Mouse (Mus musculus) 3T3-L1 (cell line): ENCODE results near the gene C1qtnf1.
"Not testable (repeated sequence)": the region's sequence is repeated elsewhere in the genome, so short reads cannot be mapped to it uniquely, and the experiment has no call there.

Source experiments
- DNase-seq: peaks from one replicate; pipeline ENCODE4 v3.0.0-alpha.2; 2015; ENCODE audit warnings: low read depth, low spot score

C1qtnf1 gene

DNA sequence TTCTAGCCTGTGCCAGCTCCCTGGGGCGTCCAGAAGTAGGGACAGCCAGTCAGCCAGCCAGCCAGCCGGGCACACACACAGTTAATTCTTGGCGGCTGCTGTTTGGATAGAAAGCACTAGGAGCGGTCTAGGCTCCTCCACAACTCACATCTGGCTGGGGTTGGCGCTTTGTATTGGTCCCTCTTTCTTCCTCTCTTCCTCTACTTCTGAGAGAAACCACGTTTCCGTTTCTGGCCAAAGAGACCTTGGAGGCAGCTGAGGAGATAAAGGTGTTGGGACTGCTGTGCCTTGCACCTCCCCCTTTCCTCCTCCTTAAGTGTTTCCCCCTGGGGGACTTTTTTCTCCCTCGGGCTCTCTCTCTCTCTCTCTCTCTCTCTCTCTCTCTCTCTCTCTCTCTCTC is at the start of gene C1qtnf1:
C1qtnf1 (plus strand) TSS at position 218 of the 400 bp plus-strand sequence.
- DNase-seq: peak; percentile 60

GRCm38 (mm10) chr11:118378656-118379055 is 49.3 kb upstream of the C1qtnf1 start:
- DNase-seq: no peak

DNA sequence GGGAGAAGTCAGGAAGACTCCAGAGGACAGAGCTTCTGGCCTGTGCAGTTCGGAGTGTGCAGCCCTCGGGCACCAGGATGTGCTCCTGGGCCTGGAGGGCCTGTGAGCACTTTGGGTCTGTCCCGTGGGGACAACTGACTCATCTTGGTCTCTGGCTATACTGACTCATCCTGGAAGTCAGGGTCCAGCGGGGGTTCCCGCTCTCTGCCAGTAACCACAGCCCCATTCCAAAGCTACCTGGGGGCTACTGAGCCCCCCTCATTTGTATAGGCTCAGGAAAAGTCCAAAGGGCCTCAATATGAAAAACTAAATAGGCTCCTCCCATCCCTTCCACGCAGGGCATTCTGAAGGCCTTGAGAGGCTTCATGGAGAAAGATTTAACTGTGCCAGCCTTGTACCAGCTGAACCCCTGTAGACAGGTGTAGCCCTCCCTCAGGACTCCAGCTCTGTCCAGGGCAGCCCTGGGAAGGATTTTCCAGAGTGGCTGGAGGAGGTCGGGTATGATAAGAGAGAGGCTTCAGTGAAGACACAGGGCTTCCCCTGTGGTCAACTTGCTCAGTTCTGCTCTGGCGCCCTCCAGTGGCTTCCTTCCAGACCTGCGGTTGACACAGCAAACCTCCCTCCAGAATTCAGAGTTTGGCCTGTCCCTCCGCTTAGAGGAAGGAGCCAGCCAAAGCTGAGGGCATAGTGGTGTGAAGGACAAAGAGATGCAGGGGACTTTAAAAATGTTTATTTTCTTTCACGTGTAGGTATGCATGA is 48.6 kb upstream of the C1qtnf1 start:
- DNase-seq: peak; percentile 97

GRCm38 (mm10) chr11:118387816-118388215 is 40.2 kb upstream of the C1qtnf1 start:
- DNase-seq: not testable (repeated sequence)

DNA sequence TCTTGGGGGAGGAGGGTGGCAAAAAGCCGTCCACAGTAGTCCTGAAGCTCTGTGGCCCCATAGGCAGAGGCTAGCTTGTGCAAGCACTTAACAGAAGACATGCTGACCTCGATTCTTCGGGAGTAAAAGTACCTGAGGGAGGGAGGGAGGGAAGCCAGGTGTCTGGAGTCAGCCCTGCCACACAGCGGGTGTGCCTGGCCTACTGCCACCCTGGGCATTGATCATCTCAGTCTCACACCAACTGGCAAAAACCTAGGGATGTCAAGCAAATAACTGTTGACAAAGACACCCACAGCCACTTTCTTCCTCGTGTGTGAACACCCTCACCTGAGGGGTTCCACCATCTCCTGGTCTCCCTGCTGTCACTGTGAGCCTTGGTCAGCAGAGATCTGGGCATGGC is 34.0 kb upstream of the C1qtnf1 start:
- DNase-seq: no peak

DNA sequence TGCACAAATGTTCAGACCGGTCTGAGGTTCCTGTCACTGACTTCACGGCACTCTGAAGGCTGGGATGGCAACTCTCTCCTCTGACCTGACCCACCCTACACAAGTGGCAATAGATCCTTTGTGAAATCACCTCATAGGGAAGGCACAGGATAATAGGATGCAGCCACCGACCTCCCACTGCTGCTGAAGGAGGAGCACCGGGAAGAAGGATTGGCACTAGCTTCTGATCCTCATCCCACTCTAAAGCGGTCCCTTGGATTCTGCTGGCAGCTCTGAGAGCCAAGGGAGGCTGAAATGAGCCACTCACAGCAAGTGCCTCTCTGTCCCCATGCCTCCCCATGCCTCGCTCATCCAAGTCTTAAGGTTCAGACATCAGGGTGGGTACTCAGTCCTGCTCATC is 33.5 kb upstream of the C1qtnf1 start:
- no peak for DNase-seq

DNA sequence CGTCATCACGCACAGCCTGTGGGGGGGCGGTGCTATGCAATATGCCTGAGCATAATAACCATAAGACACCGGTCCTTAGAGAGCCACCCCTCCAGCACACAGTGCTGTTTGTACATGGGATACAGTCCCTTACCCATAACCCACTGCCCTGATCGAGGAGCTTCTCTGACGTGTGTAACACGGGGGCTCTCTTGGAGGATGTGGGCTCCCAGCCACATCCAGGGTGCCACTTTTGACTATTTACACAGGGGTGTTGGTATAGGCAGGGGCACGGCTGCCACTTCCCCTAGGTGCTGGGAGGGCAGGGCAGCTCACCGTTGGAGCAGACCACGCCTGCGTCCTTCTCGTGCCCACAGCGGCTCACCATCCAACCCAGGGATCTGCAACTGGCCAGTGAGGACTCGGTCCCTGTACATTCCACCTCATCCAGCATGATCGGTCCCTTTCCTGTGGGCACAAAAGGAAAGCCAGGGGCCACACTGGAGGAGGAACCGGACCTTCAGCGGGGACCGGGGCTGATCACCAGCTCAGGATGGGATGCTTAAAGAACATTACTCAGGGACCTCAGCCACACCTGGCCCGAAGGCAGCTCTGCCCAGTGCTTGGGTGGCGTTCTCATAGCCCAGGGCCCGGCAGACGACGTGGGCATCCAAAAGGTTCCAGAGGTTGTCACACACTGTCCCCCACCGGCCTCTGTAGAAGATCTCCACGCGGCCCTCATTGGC is 30.0 kb upstream of the C1qtnf1 start:
- no peak for DNase-seq

- no peak for DNase-seq
These were observed 28.0 kb upstream of the C1qtnf1 start for GRCm38 (mm10) chr11:118399891-118400565.

- no peak for DNase-seq
These were observed 27.5 kb upstream of the C1qtnf1 start for GRCm38 (mm10) chr11:118400566-118400936.

DNA sequence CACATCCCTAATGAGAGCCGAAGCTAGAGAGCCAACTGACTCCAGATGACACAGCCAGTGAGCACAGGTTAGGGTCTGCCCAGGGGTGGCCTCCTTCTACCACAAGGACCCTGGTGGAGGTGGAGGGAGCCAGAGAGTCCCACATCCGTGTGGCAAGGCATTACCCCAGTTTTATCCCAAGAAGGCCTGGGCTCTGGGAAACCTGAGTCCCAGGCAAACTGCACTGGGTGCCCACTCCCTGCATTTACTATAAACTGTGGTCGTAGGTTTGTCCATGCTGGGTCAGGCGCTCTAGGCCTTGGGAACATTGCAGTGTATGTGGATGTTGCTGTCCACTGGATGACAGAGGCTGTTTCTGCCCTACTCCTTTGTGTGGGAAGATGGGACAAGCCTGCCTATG is 26.8 kb upstream of the C1qtnf1 start:
- DNase-seq: no peak

- DNase-seq: peak; percentile 94
These were observed 26.2 kb upstream of the C1qtnf1 start, which contains the start of gene Lgals3bp for GRCm38 (mm10) chr11:118401760-118402280. TSS of gene Lgals3bp (minus strand) at chr11:118402092.

DNA sequence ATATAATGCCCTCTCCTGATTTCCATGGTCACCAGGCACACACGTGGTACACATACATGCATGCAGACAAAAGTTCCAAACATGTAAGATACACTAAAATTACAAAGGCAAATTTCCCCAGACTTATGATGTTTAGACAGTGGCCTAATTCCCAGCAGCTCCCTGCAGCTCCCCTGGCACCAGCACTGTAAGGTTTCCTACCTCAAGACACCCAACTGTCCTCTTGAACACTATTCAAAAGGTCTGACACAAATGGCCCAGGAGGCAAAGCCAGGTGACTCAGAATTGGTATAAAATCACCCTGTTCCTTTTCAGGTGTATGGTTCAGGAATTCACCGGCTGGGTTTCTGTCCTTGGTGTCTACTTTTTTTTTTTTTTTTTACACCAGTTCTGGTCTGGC is 24.8 kb upstream of the C1qtnf1 start:
- no peak for DNase-seq

DNA sequence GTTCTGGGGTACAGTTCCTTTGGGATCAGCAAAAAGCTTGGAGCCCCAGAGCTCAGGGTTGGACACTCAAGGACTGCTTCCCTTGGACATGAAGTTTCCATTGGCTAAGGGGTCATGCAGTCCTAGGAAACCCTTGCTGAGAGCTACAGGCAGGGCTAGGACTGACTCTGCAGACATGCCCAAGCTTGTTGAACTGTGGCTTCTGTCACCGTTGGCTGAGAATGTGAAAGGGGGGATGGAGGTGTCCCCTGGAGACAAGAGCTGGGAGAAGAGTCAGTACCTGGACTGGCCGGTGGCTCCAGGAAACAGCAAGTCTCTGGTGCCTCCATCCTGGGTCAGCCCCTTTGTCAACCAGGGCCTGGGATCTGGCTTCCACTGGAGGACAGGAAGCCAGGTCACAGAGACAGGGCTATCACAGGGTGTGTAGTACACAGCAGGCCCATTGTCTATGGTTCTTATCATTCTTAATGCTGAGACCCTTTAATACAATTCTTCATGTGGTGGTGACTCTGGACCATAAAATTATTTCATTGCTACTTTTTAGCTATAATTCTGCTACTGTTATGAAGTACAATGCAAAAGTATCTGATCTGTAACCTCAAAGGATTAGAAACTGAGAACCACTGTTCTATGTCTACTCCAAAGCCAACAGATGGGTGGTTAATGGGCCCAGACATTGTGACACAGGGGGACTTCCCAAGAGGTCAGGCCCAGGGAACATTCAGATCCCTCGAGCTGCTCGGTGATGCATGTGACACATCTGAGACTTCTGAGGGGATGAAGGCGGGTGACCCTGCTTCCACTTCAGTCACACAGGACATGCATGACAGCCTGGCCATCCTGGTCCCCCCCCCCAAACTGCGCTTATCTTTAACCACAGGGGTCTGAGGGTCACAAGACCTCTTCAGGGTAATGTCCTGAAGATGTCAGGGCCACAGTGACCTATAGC is 23.8 kb upstream of the C1qtnf1 start:
- no peak for DNase-seq

GRCm38 (mm10) chr11:118405311-118405710 is 22.7 kb upstream of the C1qtnf1 start:
- DNase-seq: no peak

DNA sequence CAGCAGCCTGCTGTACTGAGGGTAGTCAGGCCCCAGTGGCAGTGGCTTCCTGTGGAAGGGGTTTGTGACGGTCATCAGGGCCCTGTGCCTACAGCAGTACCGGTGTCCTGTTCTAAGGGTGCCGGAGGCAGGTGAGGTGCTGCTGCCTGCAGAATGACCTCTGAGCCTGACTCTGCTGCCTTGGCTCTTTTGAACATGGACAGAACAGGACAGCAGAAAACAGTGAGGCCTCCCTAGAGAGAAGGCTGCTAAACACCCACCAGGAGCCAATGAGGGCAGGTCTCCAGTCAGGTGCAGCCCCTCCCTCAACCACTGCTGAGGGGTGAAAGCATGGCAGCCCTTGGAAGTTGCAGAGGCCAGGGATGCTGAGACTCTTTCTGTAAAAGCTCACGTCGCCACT is 21.5 kb upstream of the C1qtnf1 start:
- DNase-seq: no peak

- no peak for DNase-seq
These were observed 20.6 kb upstream of the C1qtnf1 start for GRCm38 (mm10) chr11:118407318-118407910.

GRCm38 (mm10) chr11:118408051-118408740 is 19.8 kb upstream of the C1qtnf1 start:
- no peak for DNase-seq

DNA sequence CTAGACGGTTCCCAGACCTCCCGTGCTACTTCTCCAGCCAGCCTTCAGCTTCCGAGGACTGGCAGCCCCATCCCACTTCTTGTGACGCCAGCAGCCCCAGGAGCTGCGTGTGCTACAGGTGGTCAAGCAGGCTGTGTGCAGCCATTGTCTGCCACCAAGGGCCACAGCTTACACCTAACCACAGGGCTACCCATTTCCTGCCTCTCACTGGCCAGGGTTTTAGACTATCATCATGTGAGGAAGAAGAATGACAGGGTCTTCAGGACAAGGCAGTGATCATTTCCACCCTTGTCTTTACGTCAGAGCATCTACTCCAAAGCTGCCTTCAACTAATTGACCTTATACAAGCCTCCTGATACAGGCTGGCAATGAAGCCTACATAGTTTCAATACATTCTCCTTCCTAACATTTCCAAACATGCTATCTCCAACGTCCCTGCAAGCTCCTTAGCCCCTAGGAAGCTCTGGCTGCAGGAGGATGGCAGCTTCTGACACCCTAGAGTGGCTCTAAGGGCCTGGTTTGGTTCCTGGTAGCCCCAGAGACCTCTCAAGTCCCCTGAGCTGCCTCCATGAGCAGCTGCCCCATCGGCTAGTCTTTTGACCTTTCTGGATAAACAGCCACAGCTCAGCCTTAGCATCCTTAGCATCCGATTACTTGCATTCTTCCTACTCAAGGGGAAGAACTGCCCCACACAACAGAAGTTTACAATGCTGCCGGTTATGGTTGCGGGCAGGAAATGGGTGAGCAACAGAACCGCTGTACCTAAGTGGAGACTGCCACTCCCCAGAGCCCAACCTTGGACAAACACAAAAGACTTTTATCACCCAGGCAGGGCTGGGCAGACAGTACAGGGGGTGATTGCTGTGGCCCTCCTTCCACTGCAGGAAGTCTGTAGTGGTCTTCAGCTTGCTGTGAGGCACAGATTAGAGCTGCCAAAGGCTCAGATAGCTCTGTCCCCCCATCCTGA is 18.6 kb upstream of the C1qtnf1 start:
- DNase-seq: no peak

DNA sequence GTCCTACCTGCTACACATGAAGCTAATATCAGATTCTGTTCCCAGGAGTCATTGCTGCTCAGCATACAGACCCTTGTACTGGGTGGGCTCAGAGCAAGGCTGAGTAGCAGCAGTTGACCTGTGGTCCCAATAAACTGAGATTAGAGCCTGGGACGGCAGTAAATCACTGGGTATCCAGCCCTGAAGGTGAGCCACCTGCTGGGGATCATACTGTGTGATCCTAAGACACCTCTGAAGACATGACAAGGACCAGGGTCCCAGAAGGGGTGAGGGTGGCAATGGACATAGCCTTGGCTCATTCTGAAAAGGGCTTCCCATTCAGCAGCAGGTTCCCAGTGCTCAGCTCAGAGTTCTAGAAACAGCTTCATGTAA is 17.9 kb upstream of the C1qtnf1 start:
- DNase-seq: no peak
